Mouse (Mus musculus): ENCODE data around the gene Tmem94.

DNA sequence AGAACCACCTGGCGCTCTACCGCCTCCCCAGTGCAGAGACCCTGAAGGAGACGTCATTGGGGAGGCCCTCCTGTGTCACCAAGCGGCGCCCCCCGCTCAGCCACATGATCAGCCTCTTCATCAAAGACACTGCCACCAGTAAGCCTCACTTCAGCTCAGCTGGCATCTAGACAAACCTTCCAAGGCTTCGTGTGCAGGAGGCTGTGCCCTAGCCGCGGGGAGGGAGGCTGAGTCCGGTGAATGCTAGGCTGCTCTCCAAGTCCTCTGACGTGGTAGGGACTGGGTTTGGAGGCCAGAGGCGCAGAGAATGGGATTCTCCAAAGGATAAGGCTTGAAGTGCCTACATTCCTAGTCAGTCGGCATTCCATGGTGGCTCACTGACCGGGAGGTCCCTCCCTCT, 27.1 kb downstream of the Tmem94 start:
- no peak for TF ChIP-seq CTCF (IDR thresholded peaks at IDR 0.05; ENCODE audit: insufficient read depth, low read depth, low read length)
- TF ChIP-seq POLR2A (IDR thresholded peaks at IDR 0.05; ENCODE audit: insufficient read depth, low read depth, low read length), result no peak

Measured in olfactory bulb, adult 2 months (tissue).